Mouse (Mus musculus): ENCODE measurements around the gene Ssc4d. TPM values are rescaled to one million over a fixed set of nuclear protein-coding genes. Genes with fewer than 3 reads are reported as not detected.

Ssc4d gene
- total and polyA plus RNA-seq, 2 experiments from 2014 or later = 3.6 to 8.9 TPM

GRCm38 (mm10) chr5:135996162-135996561 is 21.8 kb upstream of the Ssc4d start:
- H3K36me3 ChIP-seq (ENCODE audit: insufficient read depth, low read length) = no peaks in the 10 kb centered on the region
- H3K9ac ChIP-seq (replicated peaks; ENCODE audit: low read length, poor library complexity, severe bottlenecking) = no peak overlapping the region
- H3K9me3 ChIP-seq (ENCODE audit: low read length) = no peaks in the 10 kb centered on the region
- peaks cover 11% of the 10 kb centered on the region; the same call in 1 of the 2 replicates for H3K4me1 ChIP-seq (ENCODE audit: insufficient read depth, low read length)
- TF ChIP-seq CTCF (IDR thresholded peaks at IDR 0.05) = no peak
- H3K4me2 ChIP-seq (ENCODE audit: low read depth, low read length, poor library complexity, severe bottlenecking) = no peak overlapping the region
- 93% methylated on average over 8 of the region's 8 CpGs for WGBS
- H3K27me3 ChIP-seq (ENCODE audit: insufficient read depth, low read length) = no peaks in the 10 kb centered on the region
- ATAC-seq (ENCODE audit: low FRiP score) (no peak), DNase-seq (ENCODE audit: low spot score) (no peak)
- H3K4me3 ChIP-seq (ENCODE audit: low read depth, low read length) = no peak overlapping the region
- H3K27ac ChIP-seq (ENCODE audit: low read depth, low read length) = no peak overlapping the region

- ATAC-seq (ENCODE audit: low FRiP score) (peak; percentile 94), DNase-seq (ENCODE audit: low spot score) (peak; percentile 95)
- WGBS = under 1% methylated on average over 47 of the region's 47 CpGs
- peak; percentile 50 for TF ChIP-seq CTCF (IDR thresholded peaks at IDR 0.05)
- Histone ChIP-seq H3K9me3 (ENCODE audit: low read length) (no peaks in the 10 kb centered on the region), H3K36me3 (ENCODE audit: insufficient read depth, low read length) (no peaks in the 10 kb centered on the region), H3K27me3 (ENCODE audit: insufficient read depth, low read length) (no peaks in the 10 kb centered on the region), H3K4me3 (ENCODE audit: low read depth, low read length) (peak within 1 kb of the TSS; percentile 71), H3K4me2 (ENCODE audit: low read depth, low read length, poor library complexity, severe bottlenecking) (peak within 1 kb of the TSS; percentile 76), H3K9ac (replicated peaks; ENCODE audit: low read length, poor library complexity, severe bottlenecking) (peak within 1 kb of the TSS; percentile 83), H3K27ac (ENCODE audit: low read depth, low read length) (peak within 1 kb of the TSS; percentile 85), H3K4me1 (ENCODE audit: insufficient read depth, low read length) (peaks cover 11% of the 10 kb centered on the region; the same call in 1 of the 2 replicates)
Measured at GRCm38 (mm10) chr5:135994725-135995687, 20.7 kb upstream of the Ssc4d start, which contains the start of gene Dtx2. Gene Dtx2, plus strand, starts transcription at chr5:135994800.

- Histone ChIP-seq H3K9ac (replicated peaks; ENCODE audit: low read length, poor library complexity, severe bottlenecking) (no peak overlapping the region), H3K27me3 (ENCODE audit: insufficient read depth, low read length) (no peaks in the 10 kb centered on the region), H3K4me2 (ENCODE audit: low read depth, low read length, poor library complexity, severe bottlenecking) (0 out of 2 replicates have a peak overlapping the region, but pooled peaks have one; percentile 1), H3K27ac (ENCODE audit: low read depth, low read length) (peak overlapping the region; percentile 85; the same call in 1 of the 2 replicates), H3K4me3 (ENCODE audit: low read depth, low read length) (peak overlapping the region; percentile 71), H3K36me3 (ENCODE audit: insufficient read depth, low read length) (no peaks in the 10 kb centered on the region), H3K4me1 (ENCODE audit: insufficient read depth, low read length) (peaks cover 11% of the 10 kb centered on the region; the same call in 1 of the 2 replicates), H3K9me3 (ENCODE audit: low read length) (no peaks in the 10 kb centered on the region)
- DNase-seq (ENCODE audit: low spot score) (no peak), ATAC-seq (ENCODE audit: low FRiP score) (0 out of 2 replicates have a peak, but pooled peaks have one; percentile 18)
- WGBS = 61% methylated on average over 8 of the region's 8 CpGs
- TF ChIP-seq CTCF (IDR thresholded peaks at IDR 0.05) = no peak
Measured at GRCm38 (mm10) chr5:135994335-135994724, 20.0 kb upstream of the Ssc4d start.

- 55% methylated on average over 5 of the region's 5 CpGs for WGBS
- no peak overlapping the region for H3K27ac ChIP-seq (ENCODE audit: low read depth, low read length)
- DNase-seq (ENCODE audit: low spot score) (no peak), ATAC-seq (ENCODE audit: low FRiP score) (no peak)
- no peak overlapping the region for H3K4me3 ChIP-seq (ENCODE audit: low read depth, low read length)
- no peaks in the 10 kb centered on the region for H3K36me3 ChIP-seq (ENCODE audit: insufficient read depth, low read length)
- H3K4me2 ChIP-seq (ENCODE audit: low read depth, low read length, poor library complexity, severe bottlenecking) = no peak overlapping the region
- no peak for TF ChIP-seq CTCF (IDR thresholded peaks at IDR 0.05)
- peaks cover 11% of the 10 kb centered on the region; the same call in 1 of the 2 replicates for H3K4me1 ChIP-seq (ENCODE audit: insufficient read depth, low read length)
- H3K27me3 ChIP-seq (ENCODE audit: insufficient read depth, low read length) = no peaks in the 10 kb centered on the region
- no peaks in the 10 kb centered on the region for H3K9me3 ChIP-seq (ENCODE audit: low read length)
- H3K9ac ChIP-seq (replicated peaks; ENCODE audit: low read length, poor library complexity, severe bottlenecking) = no peak overlapping the region
Measured at GRCm38 (mm10) chr5:135993381-135993965, 19.1 kb upstream of the Ssc4d start.

- WGBS = 66% methylated on average over 5 of the region's 5 CpGs
- DNase-seq (ENCODE audit: low spot score) (no peak), ATAC-seq (ENCODE audit: low FRiP score) (no peak)
- no peak for TF ChIP-seq CTCF (IDR thresholded peaks at IDR 0.05)
- no peak overlapping the region for H3K4me3 ChIP-seq (ENCODE audit: low read depth, low read length)
- H3K9ac ChIP-seq (replicated peaks; ENCODE audit: low read length, poor library complexity, severe bottlenecking) = no peak overlapping the region
- H3K4me1 ChIP-seq (ENCODE audit: insufficient read depth, low read length) = peaks cover 3% of the 10 kb centered on the region; the same call in 1 of the 2 replicates
- H3K36me3 ChIP-seq (ENCODE audit: insufficient read depth, low read length) = no peaks in the 10 kb centered on the region
- no peak overlapping the region for H3K27ac ChIP-seq (ENCODE audit: low read depth, low read length)
- H3K9me3 ChIP-seq (ENCODE audit: low read length) = no peaks in the 10 kb centered on the region
- H3K27me3 ChIP-seq (ENCODE audit: insufficient read depth, low read length) = no peaks in the 10 kb centered on the region
- H3K4me2 ChIP-seq (ENCODE audit: low read depth, low read length, poor library complexity, severe bottlenecking) = no peak overlapping the region
Measured at GRCm38 (mm10) chr5:135990601-135991000, 16.3 kb upstream of the Ssc4d start.

All from midbrain, postnatal 0 days (tissue).